Mouse (Mus musculus): Measurements from ENCODE around the gene Ghdc.

DNA sequence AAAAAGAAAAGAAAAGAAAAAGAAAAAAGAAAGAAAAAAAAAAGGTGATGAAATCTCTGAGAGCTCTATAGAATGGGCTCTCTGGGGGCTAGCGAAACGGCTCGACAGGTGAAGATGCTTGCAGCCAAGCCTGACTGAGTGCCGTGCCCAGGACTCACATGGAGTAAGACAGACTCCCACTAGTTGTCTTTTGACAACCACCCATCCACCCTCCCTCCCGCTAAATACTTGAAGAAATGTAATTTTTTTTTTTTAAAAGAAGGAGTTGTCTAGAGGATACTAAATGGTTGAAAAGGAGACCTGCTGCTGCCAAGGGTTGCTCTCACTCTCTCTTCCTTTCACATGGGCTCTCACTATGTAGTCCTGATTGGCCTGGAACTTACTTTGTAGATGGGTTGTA, 32.0 kb downstream of the Ghdc start:
- TF ChIP-seq CTCF (IDR thresholded peaks at IDR 0.05; ENCODE audit: low read depth) = no peak
- no peak for TF ChIP-seq EP300 (IDR thresholded peaks at IDR 0.05; ENCODE audit: low read depth)

All from heart, postnatal 0 days (tissue).